Mouse (Mus musculus) cortical plate, adult 2 months (tissue): Measurements from ENCODE around the gene Tmprss9.

Experiments used
- CTCF ChIP-seq: fragments of 200-500 bp; IDR thresholded peaks from 2 replicates; pipeline ENCODE4 v1.5.1; 2011; ENCODE audit warnings: mild to moderate bottlenecking, control low read depth, low read length; ENCODE audit not compliant: insufficient read depth; ENCODE audit errors: extremely low read depth
- POLR2A ChIP-seq: fragments of 200-500 bp; IDR thresholded peaks from 2 replicates; pipeline ENCODE4 v1.6.1; 2011; ENCODE audit warnings: mild to moderate bottlenecking, low read length, control low read depth; ENCODE audit not compliant: insufficient read depth; ENCODE audit errors: extremely low read depth

- TF ChIP-seq CTCF: no peak
- no peak for TF ChIP-seq POLR2A
These were observed 2.4 kb downstream of the Tmprss9 start for GRCm38 (mm10) chr10:80874035-80874434.
